Mouse (Mus musculus): ENCODE results near the gene Fv1. TPM values are rescaled to one million over a fixed set of nuclear protein-coding genes. Genes with fewer than 3 reads are reported as not detected.
"Not testable (repeated sequence)": the region's sequence is repeated elsewhere in the genome, so short reads cannot be mapped to it uniquely, and the experiment has no call there.

Gene Fv1
- 9.6 and 9.8 TPM in 2 replicates for polyA plus RNA-seq (2015; fragmentation: Nextera tagmentation; extraction: Ambion mirVana)

- peak within 1 kb of the TSS; percentile 77 for H3K4me2 ChIP-seq (replicated peaks)
- H3K27me3 ChIP-seq (replicated peaks) = no peaks in the 10 kb centered on the region
- peaks cover 23% of the 10 kb centered on the region for H3K36me3 ChIP-seq
- no peaks in the 10 kb centered on the region for H3K9me3 ChIP-seq
- WGBS = under 1% methylated on average over 30 of the region's 30 CpGs
- H3K9ac ChIP-seq = peak within 1 kb of the TSS; percentile 84
- ATAC-seq = peak; percentile 99
- peak within 1 kb of the TSS; percentile 82 for H3K27ac ChIP-seq
- peak within 1 kb of the TSS; percentile 89 for H3K4me3 ChIP-seq (replicated peaks)
- H3K4me1 ChIP-seq (replicated peaks) = peaks cover 14% of the 10 kb centered on the region
These were observed at the start of gene Fv1, which contains the start of gene Miip for GRCm38 (mm10) chr4:147868450-147869031. Fv1 (plus strand) TSS chr4:147868979. Miip (minus strand) TSS chr4:147868816.

DNA sequence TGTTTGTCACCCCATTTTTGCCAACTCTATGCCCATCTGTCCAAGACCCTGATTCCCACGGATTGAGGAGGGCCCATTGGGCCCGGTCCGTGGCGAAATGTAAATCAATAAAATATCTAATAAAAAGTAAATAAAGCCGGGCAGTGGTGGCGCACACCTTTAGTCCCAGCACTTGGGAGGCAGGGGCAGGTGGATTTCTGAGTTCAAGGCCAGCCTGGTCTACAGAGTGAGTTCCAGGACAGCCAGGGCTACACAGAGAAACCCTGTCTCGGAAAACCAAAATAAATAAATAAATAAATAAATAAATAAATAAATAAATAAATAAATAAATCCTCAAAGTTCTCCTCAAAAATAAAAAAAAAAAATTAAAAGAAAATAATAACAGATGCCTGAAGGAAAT is 49.1 kb upstream of the Fv1 start:
- H3K9ac ChIP-seq; H3K4me1 ChIP-seq (replicated peaks); H3K4me2 ChIP-seq (replicated peaks); H3K4me3 ChIP-seq (replicated peaks); ATAC-seq; H3K27ac ChIP-seq; H3K27me3 ChIP-seq (replicated peaks); H3K36me3 ChIP-seq: not testable (repeated sequence)
- peaks cover 25% of the 10 kb centered on the region for H3K9me3 ChIP-seq
- WGBS = 84% methylated on average over 7 of the region's 7 CpGs

DNA sequence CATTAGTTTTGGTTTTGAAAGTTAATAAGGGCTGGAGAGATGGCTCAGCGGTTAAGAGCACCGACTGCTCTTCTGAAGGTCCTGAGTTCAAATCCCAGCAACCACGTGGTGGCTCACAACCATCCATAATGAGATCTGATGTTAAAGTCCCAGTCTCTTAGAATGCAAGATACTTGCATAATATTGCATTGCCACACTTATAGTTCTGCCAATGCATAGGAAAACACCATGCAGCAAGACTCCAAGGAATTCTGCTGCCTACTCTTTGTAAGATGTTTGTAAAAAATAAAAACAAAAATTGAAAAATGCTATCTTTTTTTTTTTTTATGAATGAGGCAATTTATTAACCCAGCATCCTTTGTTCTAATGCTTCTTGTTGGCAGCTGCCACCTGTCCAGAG is 47.4 kb upstream of the Fv1 start:
- H3K4me2 ChIP-seq (replicated peaks); H3K9ac ChIP-seq; H3K27ac ChIP-seq; H3K4me1 ChIP-seq (replicated peaks); ATAC-seq; H3K27me3 ChIP-seq (replicated peaks); H3K4me3 ChIP-seq (replicated peaks): not testable (repeated sequence)
- Histone ChIP-seq H3K9me3 (peaks cover 25% of the 10 kb centered on the region), H3K36me3 (peaks cover 13% of the 10 kb centered on the region)
- WGBS = 84% methylated on average over 3 of the region's 3 CpGs

GRCm38 (mm10) chr4:147824389-147824788 is 44.4 kb upstream of the Fv1 start:
- 95% methylated on average over 4 of the region's 4 CpGs for WGBS
- Histone ChIP-seq H3K36me3 (peaks cover 23% of the 10 kb centered on the region), H3K4me2 (replicated peaks) (no peak overlapping the region), H3K9ac (no peak overlapping the region), H3K27ac (no peak overlapping the region), H3K27me3 (replicated peaks) (no peaks in the 10 kb centered on the region), H3K4me1 (replicated peaks) (no peaks in the 10 kb centered on the region), H3K4me3 (replicated peaks) (no peak overlapping the region), H3K9me3 (peaks cover 24% of the 10 kb centered on the region)
- no peak for ATAC-seq

DNA sequence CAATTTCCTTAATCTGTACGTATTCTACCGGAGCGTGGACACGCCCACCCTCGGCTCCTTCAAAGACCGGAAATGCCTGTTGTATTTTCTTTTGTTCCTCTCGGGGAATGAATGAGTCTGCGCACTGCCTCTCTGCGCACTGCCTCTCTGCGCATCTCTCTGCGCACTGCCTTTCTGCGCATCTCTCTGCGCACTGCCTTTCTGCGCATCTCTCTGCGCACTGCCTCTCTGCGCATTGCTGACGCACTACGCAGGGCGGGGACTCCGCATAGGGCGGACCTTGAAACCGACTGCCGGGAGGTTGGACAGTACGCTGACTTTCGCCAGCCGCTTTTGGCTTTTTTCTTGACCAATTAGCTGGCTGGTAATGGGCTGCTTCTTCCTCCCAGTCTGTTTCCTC is 29.5 kb upstream of the Fv1 start:
- H3K4me3 ChIP-seq (replicated peaks) = not testable (repeated sequence)
- 98% methylated on average over 20 of the region's 26 CpGs for WGBS

GRCm38 (mm10) chr4:147842871-147843270 is 25.9 kb upstream of the Fv1 start:
- Histone ChIP-seq H3K4me3 (replicated peaks) (no peak overlapping the region), H3K27ac (no peak overlapping the region), H3K36me3 (peaks cover 18% of the 10 kb centered on the region), H3K27me3 (replicated peaks) (no peaks in the 10 kb centered on the region), H3K9ac (no peak overlapping the region), H3K4me2 (replicated peaks) (no peak overlapping the region), H3K4me1 (replicated peaks) (no peaks in the 10 kb centered on the region), H3K9me3 (no peaks in the 10 kb centered on the region)
- WGBS = 96% methylated on average over 3 of the region's 3 CpGs
- no peak for ATAC-seq

More for the DNA sequence above, 29.5 kb upstream of the Fv1 start:
- not testable (repeated sequence) for H3K27ac ChIP-seq; H3K27me3 ChIP-seq (replicated peaks); H3K4me2 ChIP-seq (replicated peaks); ATAC-seq; H3K4me1 ChIP-seq (replicated peaks); H3K9ac ChIP-seq; H3K9me3 ChIP-seq
- H3K36me3 ChIP-seq = peaks cover 18% of the 10 kb centered on the region

DNA sequence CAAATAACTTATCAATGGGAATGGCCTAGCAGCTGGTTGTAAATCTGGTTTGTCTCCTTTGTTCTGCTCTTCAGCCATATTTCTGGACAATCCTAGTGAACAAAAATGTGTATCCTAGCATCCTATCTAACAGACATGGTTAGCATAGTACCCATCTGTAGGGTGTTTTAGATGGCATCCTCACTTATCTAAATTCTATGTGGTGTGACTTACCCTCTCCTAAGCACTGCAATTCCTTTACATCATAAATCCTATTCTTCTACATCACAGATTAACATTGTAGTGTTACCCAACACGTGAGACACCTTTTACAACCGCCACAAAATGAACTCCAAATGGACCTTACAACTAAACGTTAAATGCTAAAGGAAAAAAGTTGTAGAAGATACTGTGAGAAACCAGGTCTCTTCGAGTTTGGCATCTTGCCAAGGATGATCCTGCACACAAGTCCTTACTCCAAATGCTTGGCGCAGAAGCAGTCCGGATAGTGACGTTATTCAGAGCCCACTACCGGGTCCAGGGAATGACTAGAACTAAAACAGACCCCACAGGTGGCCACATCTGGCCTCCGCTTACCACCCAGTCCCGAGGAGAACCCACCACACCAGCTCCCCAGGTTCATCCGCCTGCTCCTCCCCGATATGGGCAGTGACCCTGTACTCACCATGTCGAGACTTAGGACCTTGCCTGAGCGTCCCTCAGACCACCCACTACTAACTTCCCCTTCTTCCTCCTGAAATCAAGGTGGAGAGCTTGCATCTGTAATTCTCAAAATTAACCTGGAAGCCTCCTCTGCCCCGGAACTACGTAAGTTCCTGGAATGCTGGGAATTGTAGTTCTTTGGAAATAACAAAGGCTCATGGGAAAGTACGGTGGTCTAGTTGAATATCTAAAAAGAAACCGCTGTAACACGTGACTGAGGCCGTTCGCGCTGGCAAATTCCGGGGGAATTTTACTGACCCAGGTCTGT is 20.9 kb upstream of the Fv1 start, which contains the start of gene Zfp933:
Gene Zfp933, minus strand, starts transcription at position 753 of the 970 bp plus-strand sequence.
- Histone ChIP-seq H3K4me1 (replicated peaks) (0 out of 2 replicates have a peak, but pooled peaks cover 3% of the 10 kb centered on the region), H3K27me3 (replicated peaks) (no peaks in the 10 kb centered on the region), H3K36me3 (peaks cover 10% of the 10 kb centered on the region), H3K4me2 (replicated peaks) (peak within 1 kb of the TSS; percentile 68), H3K9ac (peak within 1 kb of the TSS; percentile 64), H3K9me3 (no peaks in the 10 kb centered on the region), H3K27ac (no peak within 1 kb of the TSS), H3K4me3 (replicated peaks) (peak within 1 kb of the TSS; percentile 70)
- peak; percentile 97 for ATAC-seq
- whole genome bisulfite sequencing = 2% methylated on average over 23 of the region's 23 CpGs

- Histone ChIP-seq H3K9me3 (no peaks in the 10 kb centered on the region), H3K4me3 (replicated peaks) (peak overlapping the region; percentile 70), H3K27me3 (replicated peaks) (no peaks in the 10 kb centered on the region), H3K9ac (peak overlapping the region; percentile 41), H3K4me1 (replicated peaks) (0 out of 2 replicates have a peak, but pooled peaks cover 3% of the 10 kb centered on the region), H3K4me2 (replicated peaks) (peak overlapping the region; percentile 68), H3K27ac (no peak overlapping the region), H3K36me3 (peaks cover 4% of the 10 kb centered on the region; the same call in 1 of the 2 replicates)
- peak; percentile 80 for ATAC-seq
- 4% methylated on average over 4 of the region's 4 CpGs for WGBS
These were observed 20.2 kb upstream of the Fv1 start for GRCm38 (mm10) chr4:147848584-147848991.

DNA sequence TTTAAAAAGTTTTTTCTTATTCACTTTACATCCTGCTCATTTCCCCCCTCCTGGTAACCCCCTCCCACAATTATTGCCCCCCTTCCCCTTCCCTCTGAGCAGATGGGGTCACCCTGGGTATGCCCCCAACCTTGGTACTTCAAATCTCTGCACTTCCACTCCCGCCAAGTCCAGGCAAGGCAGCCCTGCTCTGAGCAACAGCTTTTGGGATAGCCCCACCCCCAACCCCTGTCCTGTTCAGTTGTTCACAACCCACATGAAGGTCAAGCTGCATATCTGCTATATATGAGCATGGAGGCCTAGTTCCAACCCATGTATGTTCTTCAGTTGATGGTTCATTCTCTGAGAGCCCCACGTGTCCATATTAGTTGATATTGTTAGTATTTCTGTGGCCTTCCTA is 18.0 kb upstream of the Fv1 start:
- ATAC-seq = no peak
- Histone ChIP-seq H3K27ac (no peak overlapping the region), H3K36me3 (no peaks in the 10 kb centered on the region), H3K9ac (no peak overlapping the region), H3K9me3 (no peaks in the 10 kb centered on the region), H3K4me2 (replicated peaks) (no peak overlapping the region), H3K4me3 (replicated peaks) (no peak overlapping the region), H3K27me3 (replicated peaks) (no peaks in the 10 kb centered on the region), H3K4me1 (replicated peaks) (0 out of 2 replicates have a peak, but pooled peaks cover 3% of the 10 kb centered on the region)
- WGBS = 71% methylated on average over 2 of the region's 2 CpGs

DNA sequence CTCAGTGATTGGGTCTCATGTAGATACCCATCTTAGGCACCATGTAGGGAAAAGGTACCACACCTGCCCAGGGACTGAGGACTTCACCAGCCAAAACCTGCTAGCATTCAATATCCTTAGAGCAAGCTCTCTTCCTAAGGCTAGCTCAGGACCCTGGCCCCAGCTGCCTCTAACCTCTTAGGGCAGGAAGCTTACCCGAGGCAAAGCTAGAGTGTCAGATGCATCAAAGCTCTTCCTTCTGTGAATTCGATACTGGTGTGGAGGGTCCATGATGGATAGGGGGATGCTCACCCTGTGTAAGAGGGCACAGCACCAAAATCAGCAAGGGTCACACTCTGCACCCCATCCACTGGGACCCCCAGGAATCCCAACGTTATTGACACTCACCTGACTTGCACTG is 6.7 kb upstream of the Fv1 start:
- no peak overlapping the region for H3K4me3 ChIP-seq (replicated peaks)
- peaks cover 31% of the 10 kb centered on the region for H3K36me3 ChIP-seq
- 91% methylated on average over 3 of the region's 3 CpGs for WGBS
- H3K27me3 ChIP-seq (replicated peaks) = no peaks in the 10 kb centered on the region
- no peak for ATAC-seq
- no peak overlapping the region for H3K9ac ChIP-seq
- no peaks in the 10 kb centered on the region; the same call in 1 of the 2 replicates for H3K4me1 ChIP-seq (replicated peaks)
- H3K9me3 ChIP-seq = no peaks in the 10 kb centered on the region
- H3K27ac ChIP-seq = no peak overlapping the region
- H3K4me2 ChIP-seq (replicated peaks) = no peak overlapping the region

DNA sequence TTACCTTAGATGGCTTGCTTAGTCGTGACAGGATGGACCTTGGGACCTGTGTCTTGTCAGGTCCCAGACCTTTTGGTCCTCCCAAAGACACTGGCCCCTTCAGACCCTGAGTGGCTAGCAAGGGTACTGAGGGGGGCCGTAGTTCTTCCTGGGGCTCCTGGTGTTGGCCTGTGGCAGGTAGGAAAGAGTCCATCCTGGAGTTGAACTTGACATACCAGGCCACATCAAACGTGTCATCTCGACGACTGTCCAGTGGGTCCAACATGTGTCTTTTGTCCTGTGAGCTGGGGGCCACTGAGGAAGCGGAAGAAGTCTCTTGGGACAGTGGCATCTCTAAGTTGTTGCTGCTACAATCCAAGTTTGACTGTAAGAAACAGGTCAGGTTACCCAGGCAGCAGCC is 3.1 kb upstream of the Fv1 start:
- Histone ChIP-seq H3K27me3 (replicated peaks) (no peaks in the 10 kb centered on the region), H3K36me3 (peaks cover 31% of the 10 kb centered on the region)

GRCm38 (mm10) chr4:147866056-147866455 is 2.7 kb upstream of the Fv1 start:
- no peak for ATAC-seq
- H3K27me3 ChIP-seq (replicated peaks) = no peaks in the 10 kb centered on the region
- 97% methylated on average over 9 of the region's 9 CpGs for WGBS
- H3K4me2 ChIP-seq (replicated peaks) = no peak overlapping the region
- no peak overlapping the region for H3K9ac ChIP-seq
- H3K4me1 ChIP-seq (replicated peaks) = peaks cover 14% of the 10 kb centered on the region
- H3K36me3 ChIP-seq = peaks cover 28% of the 10 kb centered on the region
- no peaks in the 10 kb centered on the region for H3K9me3 ChIP-seq
- no peak overlapping the region for H3K4me3 ChIP-seq (replicated peaks)
- no peak overlapping the region for H3K27ac ChIP-seq

More for the DNA sequence above, 3.1 kb upstream of the Fv1 start:
- no peak for ATAC-seq
- Histone ChIP-seq H3K9ac (no peak overlapping the region), H3K4me1 (replicated peaks) (peaks cover 14% of the 10 kb centered on the region), H3K4me3 (replicated peaks) (no peak overlapping the region), H3K9me3 (no peaks in the 10 kb centered on the region), H3K27ac (no peak overlapping the region), H3K4me2 (replicated peaks) (no peak overlapping the region)
- 92% methylated on average over 6 of the region's 6 CpGs for WGBS
